Mouse (Mus musculus): ENCODE measurements around the gene Xcl1. TPM values are rescaled to one million over a fixed set of nuclear protein-coding genes. Genes with fewer than 3 reads are reported as not detected.

Gene Xcl1
- polyA plus RNA-seq, 1 experiment from 2014 or later: not detected

- H3K36me3 ChIP-seq: no peaks in the 10 kb centered on the region
- H3K9ac ChIP-seq: no peak overlapping the region
- no peak for DNase-seq
- H3K27ac ChIP-seq: no peak overlapping the region
- H3K4me2 ChIP-seq: no peak overlapping the region
- H3K4me1 ChIP-seq (replicated peaks): no peaks in the 10 kb centered on the region
- no peak overlapping the region for H3K4me3 ChIP-seq (replicated peaks)
- no peaks in the 10 kb centered on the region for H3K9me3 ChIP-seq (replicated peaks)
- 67% methylated on average over 3 of the region's 3 CpGs for WGBS (ENCODE audit: insufficient replicate concordance)
- H3K27me3 ChIP-seq: no peaks in the 10 kb centered on the region
- ATAC-seq (ENCODE audit: low read depth): no peak
Measured at GRCm38 (mm10) chr1:164957974-164958373, 22.6 kb upstream of the Xcl1 start.

- H3K27me3 ChIP-seq: no peaks in the 10 kb centered on the region
- WGBS (ENCODE audit: insufficient replicate concordance): 51% methylated on average over 3 of the region's 3 CpGs
- no peak overlapping the region for H3K27ac ChIP-seq
- H3K9me3 ChIP-seq (replicated peaks): no peaks in the 10 kb centered on the region
- no peak overlapping the region for H3K4me3 ChIP-seq (replicated peaks)
- ATAC-seq (ENCODE audit: low read depth) (no peak), DNase-seq (no peak)
- H3K4me1 ChIP-seq (replicated peaks): no peaks in the 10 kb centered on the region
- no peaks in the 10 kb centered on the region for H3K36me3 ChIP-seq
- no peak overlapping the region for H3K4me2 ChIP-seq
- H3K9ac ChIP-seq: no peak overlapping the region
Measured at GRCm38 (mm10) chr1:164956725-164957399, 21.5 kb upstream of the Xcl1 start.

DNA sequence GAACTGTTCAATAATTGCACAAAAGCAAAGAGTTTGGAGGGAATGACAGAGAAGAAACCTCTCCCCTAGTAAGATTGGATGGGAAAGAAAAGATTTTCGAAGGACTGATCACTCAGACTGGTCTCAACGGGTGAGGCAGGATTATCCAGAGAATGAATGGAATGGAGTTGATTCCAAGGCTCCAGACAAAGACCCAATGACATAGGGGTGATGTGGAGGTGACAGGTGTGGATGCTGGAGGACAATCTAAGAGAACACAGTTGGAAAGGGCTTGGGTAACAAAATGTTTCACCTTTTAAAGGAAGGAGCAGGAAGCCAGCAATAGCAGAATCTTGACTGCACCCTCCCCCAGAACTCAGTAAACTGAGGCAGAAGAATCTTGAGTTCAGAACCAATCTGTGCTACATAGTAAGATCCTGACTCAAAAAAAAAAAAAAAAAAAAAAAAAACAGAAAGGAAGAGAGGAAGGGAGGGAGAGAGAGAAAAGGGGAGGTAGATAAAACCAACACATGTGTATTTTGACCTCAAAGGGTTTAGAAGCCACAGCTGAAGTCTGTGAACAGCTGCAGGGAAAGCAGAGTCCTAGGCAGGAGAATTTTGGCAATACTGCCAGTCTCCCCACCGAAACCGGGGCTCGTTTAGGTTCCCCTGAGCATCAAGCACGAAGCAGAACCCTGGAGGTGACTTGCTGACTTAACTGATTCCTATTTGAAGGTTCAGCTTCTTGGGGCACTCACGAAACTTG, 20.3 kb upstream of the Xcl1 start:
- no peaks in the 10 kb centered on the region for H3K4me1 ChIP-seq (replicated peaks)
- H3K36me3 ChIP-seq: no peaks in the 10 kb centered on the region
- H3K4me2 ChIP-seq: no peak overlapping the region
- no peak overlapping the region for H3K9ac ChIP-seq
- no peaks in the 10 kb centered on the region for H3K9me3 ChIP-seq (replicated peaks)
- H3K27ac ChIP-seq: no peak overlapping the region
- ATAC-seq (ENCODE audit: low read depth) (no peak), DNase-seq (no peak)
- 52% methylated on average over 7 of the region's 7 CpGs for WGBS (ENCODE audit: insufficient replicate concordance)
- no peaks in the 10 kb centered on the region for H3K27me3 ChIP-seq
- no peak overlapping the region for H3K4me3 ChIP-seq (replicated peaks)

DNA sequence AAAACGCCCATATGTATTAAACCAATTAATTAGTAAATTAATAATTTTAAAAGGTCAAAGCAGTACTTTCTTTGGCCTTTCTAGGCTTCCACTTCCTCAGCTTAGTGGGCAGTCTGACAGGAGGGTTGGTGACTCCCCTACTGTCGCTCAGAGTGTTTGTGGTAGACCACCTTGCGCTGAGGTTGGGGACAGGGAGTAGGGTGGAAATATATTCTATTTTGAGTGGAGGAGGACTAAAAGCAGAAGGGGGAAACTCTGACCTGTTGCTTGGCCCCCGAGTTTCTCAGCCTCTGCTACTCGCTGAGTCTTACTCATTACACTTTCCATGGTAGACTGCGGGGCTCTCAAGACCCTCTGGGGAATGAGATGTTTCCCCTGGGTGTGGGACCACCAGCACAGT, 18.2 kb upstream of the Xcl1 start:
- 46% methylated on average over 6 of the region's 6 CpGs for WGBS (ENCODE audit: insufficient replicate concordance)
- Histone ChIP-seq H3K27me3 (no peaks in the 10 kb centered on the region), H3K4me2 (no peak overlapping the region)

DNA sequence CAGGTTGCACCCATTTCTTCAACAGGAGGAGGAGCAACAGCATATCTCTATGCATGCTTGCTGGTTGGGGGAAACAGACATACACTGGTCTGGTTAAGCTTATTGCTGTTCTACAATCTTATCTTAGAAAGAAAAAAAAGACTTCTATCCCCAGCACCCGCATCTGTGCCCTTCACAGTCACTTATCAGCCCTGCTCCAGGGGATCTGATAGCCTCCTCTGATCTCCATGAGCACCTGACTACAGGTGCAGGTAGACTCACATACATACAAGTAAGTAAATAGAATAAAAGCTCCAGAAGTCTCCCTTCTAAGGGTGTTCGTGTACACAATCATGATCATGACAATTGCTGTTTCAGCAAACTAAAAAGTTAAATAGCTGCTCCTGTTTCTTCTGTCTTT, 733 bp upstream of the Xcl1 start:
- H3K27me3 ChIP-seq: no peaks in the 10 kb centered on the region
- H3K4me3 ChIP-seq (replicated peaks): no peak overlapping the region
- no peak overlapping the region for H3K9ac ChIP-seq
- 38% methylated on average over 2 of the region's 2 CpGs for WGBS (ENCODE audit: insufficient replicate concordance)
- H3K36me3 ChIP-seq: no peaks in the 10 kb centered on the region
- no peak overlapping the region for H3K27ac ChIP-seq
- DNase-seq (no peak), ATAC-seq (ENCODE audit: low read depth) (no peak)
- H3K4me1 ChIP-seq (replicated peaks): no peaks in the 10 kb centered on the region
- H3K9me3 ChIP-seq (replicated peaks): no peaks in the 10 kb centered on the region
- H3K4me2 ChIP-seq: no peak overlapping the region

More for the DNA sequence above, 18.2 kb upstream of the Xcl1 start:
- no peaks in the 10 kb centered on the region for H3K4me1 ChIP-seq (replicated peaks)
- DNase-seq: no peak
- ATAC-seq (ENCODE audit: low read depth): no peak
- no peak overlapping the region for H3K9ac ChIP-seq
- no peak overlapping the region for H3K4me3 ChIP-seq (replicated peaks)
- H3K36me3 ChIP-seq: no peaks in the 10 kb centered on the region
- H3K27ac ChIP-seq: no peak overlapping the region
- no peaks in the 10 kb centered on the region for H3K9me3 ChIP-seq (replicated peaks)

DNA sequence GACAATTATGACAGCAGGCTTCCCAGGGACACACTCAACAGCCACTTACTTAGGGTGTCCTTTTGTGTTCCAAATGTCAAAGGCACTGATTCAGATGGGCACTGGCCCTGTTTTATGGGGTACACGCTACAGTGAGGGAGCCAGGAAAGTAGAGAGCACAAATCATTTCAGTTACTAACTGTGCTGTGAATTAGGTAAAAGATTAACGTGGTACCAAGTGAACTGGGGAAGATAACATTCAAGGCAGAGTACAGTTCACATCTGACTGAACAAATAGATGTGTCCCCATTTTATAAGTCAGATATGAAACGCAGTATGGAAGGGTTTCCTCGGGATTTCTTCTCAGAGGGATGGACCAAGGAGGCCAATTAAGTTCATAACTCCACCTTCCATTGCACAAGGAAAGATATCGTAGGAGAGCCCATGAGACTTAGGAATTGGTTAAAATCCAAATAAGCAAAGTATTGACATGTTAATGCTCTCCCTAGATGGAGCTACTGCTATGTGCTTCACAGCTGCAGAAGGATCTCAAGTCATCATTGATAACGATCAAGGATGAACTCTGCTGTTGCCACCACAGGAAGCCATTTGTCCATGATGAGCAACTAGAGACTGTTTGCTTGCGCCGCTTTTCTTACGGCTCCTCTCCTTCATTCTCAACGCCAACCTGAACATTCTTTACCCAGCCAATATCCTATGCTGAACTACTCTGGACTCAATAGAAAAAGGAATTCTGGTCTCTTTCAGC, 1.7 kb downstream of the Xcl1 start:
- Histone ChIP-seq H3K27me3 (no peaks in the 10 kb centered on the region), H3K4me1 (replicated peaks) (no peaks in the 10 kb centered on the region), H3K9ac (no peak overlapping the region), H3K4me3 (replicated peaks) (no peak overlapping the region), H3K27ac (no peak overlapping the region), H3K9me3 (replicated peaks) (no peaks in the 10 kb centered on the region), H3K36me3 (no peaks in the 10 kb centered on the region), H3K4me2 (no peak overlapping the region)
- ATAC-seq (ENCODE audit: low read depth) (no peak), DNase-seq (no peak)
- WGBS (ENCODE audit: insufficient replicate concordance): 63% methylated on average over 10 of the region's 10 CpGs

GRCm38 (mm10) chr1:164931135-164931534, 4.2 kb downstream of the Xcl1 start:
- Histone ChIP-seq H3K36me3 (no peaks in the 10 kb centered on the region), H3K27ac (no peak overlapping the region), H3K4me2 (no peak overlapping the region), H3K4me3 (replicated peaks) (no peak overlapping the region), H3K4me1 (replicated peaks) (no peaks in the 10 kb centered on the region), H3K9me3 (replicated peaks) (no peaks in the 10 kb centered on the region), H3K9ac (no peak overlapping the region), H3K27me3 (no peaks in the 10 kb centered on the region)
- no peak for DNase-seq
- WGBS (ENCODE audit: insufficient replicate concordance): 76% methylated on average over 7 of the region's 7 CpGs
- no peak for ATAC-seq (ENCODE audit: low read depth)

GRCm38 (mm10) chr1:164930006-164930405, 5.3 kb downstream of the Xcl1 start:
- Histone ChIP-seq H3K4me3 (replicated peaks) (no peak overlapping the region), H3K36me3 (no peaks in the 10 kb centered on the region), H3K4me2 (no peak overlapping the region), H3K27me3 (no peaks in the 10 kb centered on the region), H3K4me1 (replicated peaks) (no peaks in the 10 kb centered on the region), H3K27ac (no peak overlapping the region), H3K9ac (no peak overlapping the region), H3K9me3 (replicated peaks) (no peaks in the 10 kb centered on the region)
- DNase-seq: no peak
- WGBS (ENCODE audit: insufficient replicate concordance): 64% methylated on average over 3 of the region's 3 CpGs
- no peak for ATAC-seq (ENCODE audit: low read depth)

- 69% methylated on average over 3 of the region's 3 CpGs for WGBS (ENCODE audit: insufficient replicate concordance)
- Histone ChIP-seq H3K27ac (no peak overlapping the region), H3K4me3 (replicated peaks) (no peak overlapping the region), H3K9me3 (replicated peaks) (no peaks in the 10 kb centered on the region), H3K4me2 (no peak overlapping the region), H3K4me1 (replicated peaks) (no peaks in the 10 kb centered on the region), H3K36me3 (no peaks in the 10 kb centered on the region), H3K9ac (no peak overlapping the region), H3K27me3 (no peaks in the 10 kb centered on the region)
- ATAC-seq (ENCODE audit: low read depth) (no peak), DNase-seq (no peak)
Measured at GRCm38 (mm10) chr1:164926534-164927160, 8.7 kb downstream of the Xcl1 start.

- H3K9me3 ChIP-seq (replicated peaks): no peaks in the 10 kb centered on the region
Measured at GRCm38 (mm10) chr1:164905047-164905446, 30.3 kb downstream of the Xcl1 start.

DNA sequence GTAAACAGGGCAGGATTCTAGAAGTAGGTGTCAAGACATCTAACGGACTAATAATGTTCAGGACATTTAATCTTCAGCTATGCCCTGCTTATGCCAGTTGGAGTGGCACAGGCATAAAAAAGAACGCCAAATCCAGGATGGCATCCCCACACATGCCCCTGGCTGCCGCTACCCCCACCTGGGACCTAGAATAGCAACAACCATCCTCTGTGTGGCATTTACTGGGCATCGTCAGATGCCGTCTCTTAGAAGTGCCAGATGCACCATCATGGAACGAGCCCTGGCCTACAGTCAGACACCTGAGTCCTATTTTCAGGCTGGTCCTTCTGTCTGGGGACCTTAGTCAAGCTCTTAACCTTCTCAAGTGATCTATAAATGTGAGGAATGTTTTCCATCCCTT, 34.6 kb downstream of the Xcl1 start:
- Histone ChIP-seq H3K4me2 (no peak overlapping the region), H3K36me3 (no peaks in the 10 kb centered on the region), H3K4me3 (replicated peaks) (no peak overlapping the region), H3K27ac (no peak overlapping the region), H3K9me3 (replicated peaks) (no peaks in the 10 kb centered on the region), H3K4me1 (replicated peaks) (peaks cover 16% of the 10 kb centered on the region), H3K27me3 (peaks cover 15% of the 10 kb centered on the region), H3K9ac (no peak overlapping the region)
- ATAC-seq (ENCODE audit: low read depth) (no peak), DNase-seq (no peak)
- 70% methylated on average over 6 of the region's 6 CpGs for WGBS (ENCODE audit: insufficient replicate concordance)

More at GRCm38 (mm10) chr1:164905047-164905446, 30.3 kb downstream of the Xcl1 start:
- no peak for DNase-seq
- Histone ChIP-seq H3K4me3 (replicated peaks) (no peak overlapping the region), H3K4me1 (replicated peaks) (no peaks in the 10 kb centered on the region), H3K27ac (no peak overlapping the region), H3K36me3 (no peaks in the 10 kb centered on the region), H3K27me3 (no peaks in the 10 kb centered on the region), H3K4me2 (no peak overlapping the region), H3K9ac (no peak overlapping the region)
- no peak for ATAC-seq (ENCODE audit: low read depth)
- WGBS (ENCODE audit: insufficient replicate concordance): 45% methylated on average over 4 of the region's 4 CpGs

Measured in liver, embryonic 13.5 days (tissue).